Mouse (Mus musculus) liver, embryonic 16.5 days (tissue): Measurements from ENCODE around the gene Ubxn2a. TPM values are rescaled to one million over a fixed set of nuclear protein-coding genes. Genes with fewer than 3 reads are reported as not detected.
A peak's percentile ranks its signal among the peaks of the same experiment; 100 is the strongest.

Source experiments
- ATAC-seq: fragments of 200-750 bp; cut with Nextera tagmentation; 2 replicates; pipeline ENCODE4 v1.8.0; 2017; ENCODE audit warnings: low read depth, mild to moderate bottlenecking, moderate number of reproducible peaks, moderate library complexity
- H3K27ac ChIP-seq: fragments of 300-500 bp; sonication (generic); 2 replicates; pipeline ENCODE4 v1.5.1; 2014; ENCODE audit warnings: mild to moderate bottlenecking, low read length
- H3K27me3 ChIP-seq: fragments of 300-500 bp; sonication (generic); 2 replicates; pipeline ENCODE4 v1.6.1; 2014; ENCODE audit warnings: low read depth, low read length, mixed read lengths; ENCODE audit not compliant: control insufficient read depth, insufficient read depth
- H3K36me3 ChIP-seq: fragments of 300-500 bp; sonication (generic); 2 replicates; pipeline ENCODE4 v1.6.1; 2014; ENCODE audit warnings: mild to moderate bottlenecking; ENCODE audit not compliant: control insufficient read depth, insufficient read depth
- H3K4me1 ChIP-seq: fragments of 300-500 bp; sonication (generic); 2 replicates; pipeline ENCODE4 v1.6.1; 2014; ENCODE audit warnings: low read depth, low read length, mixed read lengths; ENCODE audit not compliant: control insufficient read depth
- H3K4me2 ChIP-seq: fragments of 300-500 bp; sonication (generic); 2 replicates; pipeline ENCODE4 v1.6.1; 2014; ENCODE audit warnings: low read depth, low read length, mixed read lengths
- H3K4me3 ChIP-seq: fragments of 300-500 bp; sonication (generic); 2 replicates; pipeline ENCODE4 v1.5.1; 2014; ENCODE audit warnings: low read depth, mild to moderate bottlenecking, low read length
- H3K9ac ChIP-seq: fragments of 300-500 bp; sonication (generic); 2 replicates; pipeline ENCODE4 v1.6.1; 2014; ENCODE audit warnings: low read depth, low read length
- H3K9me3 ChIP-seq: fragments of 300-500 bp; sonication (generic); replicated peaks from 2 replicates; pipeline ENCODE4 v1.6.1; 2016; ENCODE audit warnings: low read length; ENCODE audit not compliant: control insufficient read depth
- WGBS: fragments of 180-500 bp; shearing (Covaris S2); extraction: QIAGEN DNeasy Blood & Tissue Kit; methylation state at CpG from one replicate; pipeline ENCODE4 v1.1.7; 2014; ENCODE audit not compliant: insufficient replicate concordance; 5-methylcytosine and 5-hydroxymethylcytosine counted together
- polyA plus RNA-seq: library from polyadenylated mRNA; unstranded; fragments of >200 nt; fragmentation: Nextera tagmentation; extraction: Ambion mirVana; gene quantifications from 2 replicates; pipeline ENCODE4 v1.2.1, GENCODE M21; 2015

Ubxn2a gene
- polyA plus RNA-seq, 1 experiment from 2014 or later = 20.9 TPM

DNA sequence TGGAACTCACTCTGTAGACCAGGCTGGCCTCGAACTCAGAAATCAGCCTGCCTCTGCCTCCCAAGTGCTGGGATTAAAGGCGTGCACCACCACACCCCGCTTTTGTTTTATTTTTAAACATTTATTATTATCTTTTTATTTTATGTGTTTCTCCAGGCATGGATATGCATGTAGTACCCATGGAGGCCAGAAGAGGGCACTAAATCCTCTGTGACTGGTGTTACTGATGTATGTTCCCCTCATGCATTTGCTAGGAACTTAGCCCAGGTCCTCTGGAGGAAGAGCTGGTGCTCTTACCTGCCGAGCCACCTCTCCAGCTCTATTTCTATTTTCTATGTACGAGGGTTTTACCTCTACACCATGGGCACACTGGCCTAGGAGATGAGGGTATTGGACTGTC is 51.3 kb downstream of the Ubxn2a start:
- no peak overlapping the region for H3K9ac ChIP-seq
- 85% methylated on average over 5 of the region's 5 CpGs for WGBS
- H3K4me2 ChIP-seq = no peak overlapping the region
- no peak for ATAC-seq
- no peak overlapping the region for H3K4me3 ChIP-seq
- no peaks in the 10 kb centered on the region for H3K27me3 ChIP-seq
- H3K36me3 ChIP-seq = peaks cover 6% of the 10 kb centered on the region
- H3K9me3 ChIP-seq = no peaks in the 10 kb centered on the region
- no peaks in the 10 kb centered on the region for H3K4me1 ChIP-seq
- no peak overlapping the region for H3K27ac ChIP-seq

DNA sequence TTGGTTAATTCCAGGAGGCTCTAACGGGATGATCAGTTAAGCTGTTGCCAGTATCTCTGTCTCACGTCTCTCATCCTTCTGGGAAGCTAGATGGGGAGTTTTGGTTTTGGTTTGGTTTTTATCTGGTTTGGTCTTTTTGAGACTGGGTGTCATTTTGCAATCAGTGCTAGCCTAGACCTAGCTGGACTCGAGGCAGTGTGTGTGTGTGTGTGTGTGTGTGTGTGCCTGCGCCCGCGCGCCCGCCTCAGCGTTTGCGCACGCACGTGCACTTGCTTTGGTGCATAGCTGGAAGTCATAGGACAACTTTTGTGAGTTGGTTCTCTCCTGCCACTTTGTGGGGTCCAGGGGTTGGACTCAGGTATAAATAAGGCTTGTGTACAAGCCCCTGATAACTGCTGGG is 63.8 kb downstream of the Ubxn2a start:
- peak overlapping the region; percentile 72 for H3K4me3 ChIP-seq
- H3K4me2 ChIP-seq = peak overlapping the region; percentile 78
- ATAC-seq = peak; percentile 61
- H3K4me1 ChIP-seq = peaks cover 21% of the 10 kb centered on the region
- H3K9me3 ChIP-seq = no peaks in the 10 kb centered on the region
- under 1% methylated on average over 12 of the region's 12 CpGs for WGBS
- H3K36me3 ChIP-seq = no peaks in the 10 kb centered on the region
- H3K27me3 ChIP-seq = peaks cover 17% of the 10 kb centered on the region
- peak overlapping the region; percentile 22 for H3K27ac ChIP-seq
- peak overlapping the region; percentile 73 for H3K9ac ChIP-seq

DNA sequence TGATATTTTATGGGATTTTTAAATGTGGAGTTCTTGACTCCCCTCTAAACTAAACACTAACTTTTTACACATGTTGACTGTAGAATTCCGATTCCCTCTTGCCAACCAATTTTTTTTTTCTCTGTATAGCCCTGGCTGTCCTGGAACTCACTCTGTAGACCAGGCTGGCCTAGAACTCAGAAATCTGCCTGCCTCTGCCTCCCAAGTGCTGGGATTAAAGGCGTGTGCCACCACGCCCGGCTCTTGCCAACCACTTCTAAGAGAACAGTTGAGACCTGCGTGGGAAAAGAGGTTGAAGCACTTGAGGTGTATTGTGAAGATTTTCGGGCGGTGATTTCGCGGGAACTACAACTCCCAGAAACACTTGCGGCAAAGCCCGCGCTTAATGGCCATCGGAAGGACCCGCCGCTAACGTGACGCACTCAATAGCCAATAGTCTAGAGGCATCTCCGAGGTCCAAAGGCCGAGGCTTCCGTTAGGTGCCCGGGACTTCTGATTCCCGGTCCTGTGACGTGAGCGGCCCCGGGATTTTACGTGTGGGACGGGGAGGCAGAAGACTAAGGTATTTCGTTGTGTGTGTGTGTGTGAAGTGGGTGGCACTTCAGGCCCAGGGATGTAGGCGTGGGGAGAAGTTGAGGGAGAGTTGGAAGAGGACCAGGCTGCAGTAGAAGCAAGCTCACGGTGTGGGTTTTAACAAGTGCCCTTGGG is 64.5 kb downstream of the Ubxn2a start, which contains the start of gene Wdcp:
Wdcp (plus strand) TSS at position 414 of the 708 bp plus-strand sequence.
- Histone ChIP-seq H3K9ac (peak within 1 kb of the TSS; percentile 73), H3K9me3 (no peaks in the 10 kb centered on the region), H3K36me3 (no peaks in the 10 kb centered on the region), H3K27me3 (peaks cover 17% of the 10 kb centered on the region), H3K4me3 (peak within 1 kb of the TSS; percentile 72), H3K4me2 (peak within 1 kb of the TSS; percentile 78), H3K4me1 (peaks cover 21% of the 10 kb centered on the region), H3K27ac (peak within 1 kb of the TSS; percentile 22)
- WGBS = under 1% methylated on average over 30 of the region's 30 CpGs
- peak; percentile 93 for ATAC-seq

DNA sequence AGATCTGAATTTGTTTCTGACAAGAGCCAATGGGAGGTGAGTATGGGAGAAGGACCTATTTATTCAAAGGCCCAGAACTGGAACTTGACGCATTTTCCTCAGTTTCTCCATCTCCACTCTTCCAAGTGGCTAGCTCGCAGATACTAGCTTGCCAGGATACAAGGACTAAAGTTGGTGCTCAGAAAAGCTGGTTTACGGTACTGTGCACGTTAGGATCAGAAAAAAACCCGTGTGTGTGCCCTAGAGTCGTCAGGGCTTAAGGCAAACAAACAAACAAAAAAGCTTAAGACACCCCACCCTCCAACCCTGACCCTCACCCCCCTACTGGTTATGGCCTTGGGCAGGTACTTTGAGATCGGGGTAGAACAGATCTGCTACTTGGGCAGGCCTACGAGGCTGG is 65.0 kb downstream of the Ubxn2a start:
- Histone ChIP-seq H3K36me3 (no peaks in the 10 kb centered on the region), H3K9me3 (no peaks in the 10 kb centered on the region), H3K4me3 (no peak overlapping the region), H3K4me2 (no peak overlapping the region), H3K27ac (no peak overlapping the region), H3K4me1 (peaks cover 21% of the 10 kb centered on the region), H3K27me3 (peaks cover 17% of the 10 kb centered on the region), H3K9ac (no peak overlapping the region)
- WGBS = 77% methylated on average over 8 of the region's 8 CpGs
- no peak for ATAC-seq

DNA sequence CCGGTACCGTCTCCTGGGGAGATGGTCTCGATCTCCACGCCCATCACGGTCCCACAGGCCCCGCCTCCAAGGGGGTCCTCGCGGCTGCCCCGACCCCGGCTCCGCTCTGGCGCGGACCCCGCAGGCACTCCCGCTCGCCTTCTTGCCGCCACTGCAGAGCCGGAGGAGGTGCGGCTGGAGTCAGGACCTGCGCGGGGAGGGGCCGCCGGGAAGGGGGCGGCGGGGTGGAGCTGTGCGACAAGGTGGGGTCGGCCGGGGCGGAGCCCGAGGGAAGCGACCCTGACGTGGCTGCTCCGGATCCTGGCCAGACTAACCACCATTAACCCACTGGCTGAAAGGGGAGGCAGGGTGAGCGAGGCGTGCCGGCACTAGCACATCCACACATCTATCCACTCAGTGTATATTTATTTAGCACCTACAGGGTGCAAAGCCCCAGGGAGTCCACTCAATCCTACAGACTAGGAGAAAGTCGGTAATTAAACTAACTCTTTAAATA is 66.1 kb downstream of the Ubxn2a start, which contains the start of gene Fkbp1b:
Fkbp1b (minus strand) TSS at position 200 of the 496 bp plus-strand sequence.
- no peaks in the 10 kb centered on the region for H3K36me3 ChIP-seq
- H3K4me3 ChIP-seq = peak within 1 kb of the TSS; percentile 73
- no peak within 1 kb of the TSS for H3K27ac ChIP-seq
- peak within 1 kb of the TSS; percentile 96 for H3K4me2 ChIP-seq
- peaks cover 17% of the 10 kb centered on the region for H3K27me3 ChIP-seq
- peak; percentile 53 for ATAC-seq
- peak within 1 kb of the TSS; percentile 67 for H3K9ac ChIP-seq
- H3K4me1 ChIP-seq = peaks cover 21% of the 10 kb centered on the region
- under 1% methylated on average over 37 of the region's 37 CpGs for WGBS
- no peaks in the 10 kb centered on the region for H3K9me3 ChIP-seq

DNA sequence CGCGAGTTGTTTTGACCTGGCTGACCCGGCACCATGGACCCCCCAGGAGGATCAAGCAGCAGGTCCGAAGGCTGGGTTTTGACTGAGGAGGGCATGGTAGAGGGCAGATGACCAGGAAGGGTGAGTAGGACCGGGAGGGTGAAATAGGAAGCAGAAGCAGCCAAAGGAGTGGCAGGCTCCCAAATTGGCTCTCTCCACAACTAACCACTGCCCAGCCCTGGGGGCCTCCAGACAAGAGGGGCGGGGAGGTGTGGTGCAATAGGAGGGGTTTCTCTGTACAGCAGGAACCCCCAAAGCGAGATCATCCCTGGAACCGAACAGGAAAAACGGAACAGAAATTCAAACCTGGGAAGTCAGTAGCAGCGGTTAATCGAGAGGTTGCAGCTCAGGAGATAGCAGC is 66.8 kb downstream of the Ubxn2a start:
- H3K9me3 ChIP-seq = no peaks in the 10 kb centered on the region
- 2% methylated on average over 11 of the region's 11 CpGs for WGBS
- H3K4me1 ChIP-seq = peaks cover 21% of the 10 kb centered on the region
- no peak for ATAC-seq
- no peaks in the 10 kb centered on the region for H3K36me3 ChIP-seq
- H3K4me2 ChIP-seq = peak overlapping the region; percentile 96
- peaks cover 17% of the 10 kb centered on the region for H3K27me3 ChIP-seq
- peak overlapping the region; percentile 67 for H3K9ac ChIP-seq
- H3K27ac ChIP-seq = no peak overlapping the region
- H3K4me3 ChIP-seq = peak overlapping the region; percentile 73

DNA sequence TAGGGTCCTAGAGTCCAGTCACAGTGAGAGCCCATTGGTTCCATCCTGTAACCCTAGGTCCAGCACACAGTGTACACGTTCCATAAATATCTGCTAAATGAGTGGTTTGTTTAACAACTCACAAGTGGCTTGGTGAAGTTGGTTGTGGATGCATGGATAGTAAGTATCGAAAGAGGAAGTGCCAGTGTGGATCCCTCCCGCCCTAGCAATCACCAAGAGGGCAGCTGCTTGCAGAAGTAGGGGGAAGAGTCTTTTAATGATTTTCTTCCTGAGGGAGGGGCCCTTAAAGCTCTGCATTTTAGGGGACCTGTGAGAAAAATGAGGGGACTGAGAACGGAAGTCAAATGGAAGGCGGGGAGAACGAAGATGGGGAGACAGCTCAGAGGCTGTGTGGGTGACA is 67.5 kb downstream of the Ubxn2a start:
- 19% methylated on average over 6 of the region's 6 CpGs for WGBS
- H3K4me3 ChIP-seq = peak overlapping the region; percentile 73
- no peak for ATAC-seq
- peaks cover 17% of the 10 kb centered on the region for H3K27me3 ChIP-seq
- peaks cover 21% of the 10 kb centered on the region for H3K4me1 ChIP-seq
- H3K9ac ChIP-seq = no peak overlapping the region
- H3K27ac ChIP-seq = no peak overlapping the region
- peak overlapping the region; percentile 96 for H3K4me2 ChIP-seq
- no peaks in the 10 kb centered on the region for H3K36me3 ChIP-seq
- no peaks in the 10 kb centered on the region for H3K9me3 ChIP-seq

DNA sequence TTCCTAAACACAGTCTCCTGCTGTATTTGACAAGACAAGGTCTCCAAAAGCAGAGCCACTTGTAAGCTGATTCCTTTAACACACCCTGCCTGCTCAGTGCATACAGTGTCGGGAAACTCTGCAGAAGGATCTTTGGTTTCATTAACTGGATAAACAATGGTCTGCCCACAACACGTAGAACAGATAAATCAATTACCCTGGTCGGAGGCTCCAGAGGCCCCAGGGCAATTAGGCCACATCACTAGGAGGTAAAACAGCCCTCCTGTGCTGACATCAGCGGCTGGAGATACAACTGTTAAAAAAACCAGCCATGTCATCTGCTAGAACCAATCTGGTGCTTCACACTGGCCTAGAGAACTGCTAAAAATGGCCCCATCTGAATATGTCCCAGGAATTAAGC is 70.5 kb downstream of the Ubxn2a start:
- Histone ChIP-seq H3K36me3 (no peaks in the 10 kb centered on the region; the same call in 1 of the 2 replicates), H3K27ac (no peak overlapping the region), H3K4me3 (no peak overlapping the region), H3K9ac (no peak overlapping the region), H3K27me3 (peaks cover 10% of the 10 kb centered on the region), H3K9me3 (no peaks in the 10 kb centered on the region), H3K4me2 (no peak overlapping the region), H3K4me1 (peaks cover 14% of the 10 kb centered on the region)
- 47% methylated on average over 4 of the region's 4 CpGs for WGBS
- ATAC-seq = no peak
